Mouse (Mus musculus) spleen, postnatal 36 days (tissue): ENCODE measurements at regions not wholly inside any gene's neighbourhood (a gene's known extent, or its start where the extent isn't known, plus 50 kb on each side); places are given as distances from the start of the nearest gene placed in this dataset.

Experiments
- DNase-seq, 2 experiments: peaks; one replicate each; pipeline ENCODE4 v3.0.0; 2022; ENCODE audit warnings: low spot score in 2 of 2, mixed read lengths in 1 of 2

- DNase-seq: no peak
These were observed 572.0 kb upstream of the Itga1 start for GRCm38 (mm10) chr13:115673729-115674128.

- DNase-seq: no peak
These were observed 569.9 kb upstream of the Itga1 start for GRCm38 (mm10) chr13:115671685-115672084.

- DNase-seq: no peak
These were observed 567.8 kb upstream of the Itga1 start for GRCm38 (mm10) chr13:115669516-115669915.

- DNase-seq: no peak
These were observed 553.4 kb upstream of the Itga1 start for GRCm38 (mm10) chr13:115655134-115655533.

GRCm38 (mm10) chr13:115652935-115653334 lies 551.2 kb upstream of the Itga1 start:
- no peak for DNase-seq

GRCm38 (mm10) chr13:115652352-115652751 lies 550.6 kb upstream of the Itga1 start:
- no peak for DNase-seq

- DNase-seq: no peak
These were observed 529.8 kb upstream of the Itga1 start for GRCm38 (mm10) chr13:115631410-115632105.

GRCm38 (mm10) chr13:115630603-115631002 lies 528.8 kb upstream of the Itga1 start:
- DNase-seq: no peak

- DNase-seq: no peak
These were observed 511.4 kb upstream of the Itga1 start for GRCm38 (mm10) chr13:115613174-115613573.

- no peak for DNase-seq
These were observed 504.7 kb upstream of the Itga1 start for GRCm38 (mm10) chr13:115606441-115606840.

- DNase-seq: no peak
These were observed 493.4 kb upstream of the Itga1 start for GRCm38 (mm10) chr13:115595126-115595671.

- no peak for DNase-seq
These were observed 474.2 kb upstream of the Itga1 start for GRCm38 (mm10) chr13:115575967-115576366.

GRCm38 (mm10) chr13:115575052-115575891 lies 473.5 kb upstream of the Itga1 start:
- DNase-seq: no peak

GRCm38 (mm10) chr13:115541167-115541566 lies 439.4 kb upstream of the Itga1 start:
- DNase-seq: no peak

- DNase-seq: no peak
These were observed 434.1 kb upstream of the Itga1 start for GRCm38 (mm10) chr13:115535900-115536299.

GRCm38 (mm10) chr13:115513914-115514313 lies 412.1 kb upstream of the Itga1 start:
- no peak for DNase-seq

- no peak for DNase-seq
These were observed 410.4 kb upstream of the Itga1 start for GRCm38 (mm10) chr13:115512214-115512613.

- no peak for DNase-seq
These were observed 406.9 kb upstream of the Itga1 start for GRCm38 (mm10) chr13:115508646-115509045.

- DNase-seq: no peak
These were observed 392.6 kb upstream of the Itga1 start for GRCm38 (mm10) chr13:115494399-115494798.

- DNase-seq: no peak
These were observed 374.1 kb upstream of the Itga1 start for GRCm38 (mm10) chr13:115475861-115476260.

- DNase-seq: no peak
These were observed 363.9 kb upstream of the Itga1 start for GRCm38 (mm10) chr13:115465689-115466088.

- DNase-seq: no peak
These were observed 349.5 kb upstream of the Itga1 start for GRCm38 (mm10) chr13:115451244-115451643.
